Mouse (Mus musculus) thymus, postnatal 0 days (tissue): ENCODE measurements around the gene Fbxo9. TPM values are rescaled to one million over a fixed set of nuclear protein-coding genes. Genes with fewer than 3 reads are reported as not detected.
"Not testable (repeated sequence)": the region's sequence is repeated elsewhere in the genome, so short reads cannot be mapped to it uniquely, and the experiment has no call there.

Experiments
- DNase-seq: peaks from one replicate; pipeline ENCODE4 v3.0.0-alpha.2; 2015; ENCODE audit warnings: low spot score
- polyA plus RNA-seq: library from polyadenylated mRNA; unstranded; fragments of >200 nt; fragmentation: Nextera tagmentation; extraction: Ambion mirVana; gene quantifications from 2 replicates; pipeline ENCODE4 v1.2.1, GENCODE M21; 2015

The Fbxo9 gene
- 53.8 and 60.6 TPM in 2 replicates for polyA plus RNA-seq

DNA sequence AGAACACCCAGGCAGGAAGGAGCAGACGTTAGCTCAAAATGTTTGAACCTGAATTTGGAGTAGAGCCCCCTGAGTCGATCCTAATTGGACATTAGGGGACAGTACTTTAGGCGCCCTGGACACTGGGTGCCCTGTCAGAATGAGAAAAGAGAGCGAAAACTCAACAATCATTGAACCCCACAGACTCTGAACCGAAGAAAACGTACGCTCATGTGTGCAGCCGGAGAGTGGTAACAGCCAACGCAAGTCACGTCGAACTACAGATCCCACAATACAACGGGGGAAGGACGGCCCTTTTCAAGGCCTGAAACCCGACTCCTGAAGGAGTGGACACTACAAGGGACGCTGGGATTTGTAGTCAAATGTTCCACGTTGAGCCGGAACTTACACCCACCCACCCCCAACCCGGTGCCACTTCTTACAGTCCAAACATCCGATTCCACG, at the start of gene Fbxo9, which contains the start of gene Ick:
TSS of gene Fbxo9 (minus strand) at position 270 of the 444 bp plus-strand sequence.
TSS of gene Ick (plus strand) at position 397 of the 444 bp plus-strand sequence.
- DNase-seq: peak; percentile 95

DNA sequence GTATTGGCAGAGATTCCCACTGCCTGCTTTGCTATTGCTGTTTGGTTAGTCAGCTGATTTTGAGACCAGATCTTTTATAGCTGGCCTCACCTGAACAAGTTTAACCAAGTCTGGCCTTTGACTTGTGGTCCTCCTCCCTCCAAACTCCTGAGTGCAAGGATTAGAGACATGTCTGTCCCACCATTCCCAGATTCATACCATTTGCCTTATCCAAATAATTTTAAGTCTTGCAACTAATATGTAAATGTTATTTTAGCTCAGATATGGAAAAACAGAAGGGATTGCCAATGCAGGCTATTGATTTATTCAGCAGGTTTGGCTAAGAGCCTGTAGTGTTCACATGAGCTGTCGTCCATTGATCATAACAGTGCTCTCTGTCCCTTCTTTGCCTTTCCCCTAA, 48.4 kb upstream of the Fbxo9 start:
- DNase-seq: no peak

DNA sequence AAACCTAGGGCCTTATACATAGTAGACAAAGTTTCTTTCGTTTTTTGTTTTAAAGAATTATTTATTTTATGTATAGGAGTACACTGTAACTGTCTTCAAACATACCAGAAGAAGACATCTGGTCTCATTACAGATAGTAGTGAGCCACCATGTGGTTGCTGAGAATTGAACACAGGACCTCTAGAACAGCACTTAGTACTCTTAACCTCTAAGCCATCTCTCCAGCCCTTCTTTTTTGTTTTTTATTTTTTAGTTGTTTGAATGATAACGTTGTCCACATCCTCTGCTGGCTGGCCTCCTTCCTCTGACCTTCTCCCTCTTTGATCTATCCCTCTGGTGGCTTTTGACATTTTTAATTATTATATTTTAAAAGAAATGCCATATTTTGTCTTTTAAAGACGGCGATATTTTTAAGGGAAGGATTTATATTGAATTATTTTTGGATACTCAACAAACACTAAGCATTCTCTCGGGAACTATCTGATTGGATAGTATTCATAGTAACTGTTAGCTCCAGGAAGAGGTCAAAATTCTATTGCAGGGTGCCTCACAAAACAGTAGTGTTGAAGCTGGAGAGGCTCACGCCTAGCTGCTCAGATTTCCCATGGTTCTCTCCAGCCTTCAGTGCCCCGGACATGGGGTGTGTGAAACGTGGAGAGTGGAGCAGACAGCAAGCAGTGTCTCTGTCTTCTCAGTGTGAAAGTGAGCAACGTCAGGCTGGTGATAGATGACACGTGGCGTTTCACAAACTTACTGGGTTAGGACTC, 45.5 kb upstream of the Fbxo9 start:
- DNase-seq: no peak

DNA sequence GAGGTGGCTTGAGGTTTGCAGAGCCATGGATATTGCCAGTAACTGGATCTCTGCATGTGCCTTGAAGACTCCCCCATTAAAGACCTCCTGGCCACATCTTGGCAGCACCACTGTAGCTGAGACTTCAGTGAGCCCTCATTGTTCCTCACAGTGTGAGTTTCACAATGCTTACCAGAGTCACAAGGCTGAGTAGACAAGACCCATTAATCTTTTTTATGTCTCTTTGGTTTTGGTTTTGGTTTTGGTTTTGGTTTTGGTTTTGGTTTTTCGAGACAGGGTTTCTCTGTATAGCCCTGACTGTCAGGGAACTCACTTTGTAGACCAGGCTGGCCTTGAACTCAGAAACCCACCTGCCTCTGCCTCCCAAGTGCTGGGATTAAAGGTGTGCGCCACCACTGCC, 40.9 kb upstream of the Fbxo9 start:
- DNase-seq: not testable (repeated sequence)

DNA sequence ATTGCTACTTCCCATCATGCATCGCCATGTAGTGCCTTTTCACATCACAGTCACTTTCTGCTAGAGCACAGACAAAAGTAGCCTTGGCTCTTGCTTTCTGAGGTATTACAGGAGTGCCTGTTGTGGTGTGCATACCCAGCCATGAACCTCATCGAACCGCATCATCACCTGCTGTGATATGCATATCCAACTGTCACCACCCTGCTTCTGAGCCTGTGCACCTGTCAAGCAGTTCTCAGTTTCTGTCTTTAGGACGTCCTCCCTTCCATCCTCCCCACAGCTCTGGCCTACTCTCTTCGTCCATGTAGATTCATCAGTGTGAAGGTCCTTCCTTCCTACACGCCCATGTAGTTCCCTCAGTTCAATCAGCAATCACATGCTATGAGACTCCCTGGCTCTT, 39.3 kb upstream of the Fbxo9 start:
- no peak for DNase-seq

DNA sequence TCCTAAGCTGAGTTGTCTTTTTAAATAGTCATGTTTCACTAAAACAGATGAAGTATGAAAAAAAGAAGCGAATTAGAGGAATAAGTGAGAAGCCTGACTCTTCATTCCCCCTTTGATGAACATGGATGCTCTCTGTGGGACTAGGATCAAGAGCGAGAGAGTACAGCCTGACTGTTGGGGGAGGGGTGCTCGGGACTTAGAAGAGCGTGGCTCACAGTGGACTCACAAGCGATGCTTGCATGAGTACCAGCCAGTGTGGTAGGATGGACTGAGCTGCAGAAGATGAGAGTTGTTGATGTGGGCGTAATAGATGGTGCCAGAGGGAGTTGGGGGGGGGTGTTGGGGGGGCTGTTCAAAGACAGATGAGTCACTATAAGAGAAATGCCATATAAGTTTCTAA, 37.8 kb upstream of the Fbxo9 start:
- no peak for DNase-seq

DNA sequence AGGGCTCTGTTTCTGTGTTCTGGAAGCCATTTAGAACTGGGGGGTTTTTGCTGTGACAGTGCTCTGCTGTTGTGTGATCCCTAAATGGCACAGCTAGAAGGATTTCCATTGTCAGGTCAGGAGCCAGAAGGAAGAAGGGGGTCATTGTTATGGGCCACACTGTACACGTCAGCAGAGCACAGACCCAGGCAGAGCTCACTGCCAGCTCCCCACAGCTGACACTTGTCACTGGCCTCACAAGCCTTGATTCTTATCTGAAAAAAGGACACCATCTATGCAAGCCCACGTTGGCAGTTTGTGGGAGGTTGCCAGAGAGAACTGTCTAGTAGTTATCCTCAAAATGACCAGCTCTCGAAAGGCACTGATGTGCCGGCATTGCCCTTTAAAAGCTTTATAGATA, 37.2 kb upstream of the Fbxo9 start:
- no peak for DNase-seq

DNA sequence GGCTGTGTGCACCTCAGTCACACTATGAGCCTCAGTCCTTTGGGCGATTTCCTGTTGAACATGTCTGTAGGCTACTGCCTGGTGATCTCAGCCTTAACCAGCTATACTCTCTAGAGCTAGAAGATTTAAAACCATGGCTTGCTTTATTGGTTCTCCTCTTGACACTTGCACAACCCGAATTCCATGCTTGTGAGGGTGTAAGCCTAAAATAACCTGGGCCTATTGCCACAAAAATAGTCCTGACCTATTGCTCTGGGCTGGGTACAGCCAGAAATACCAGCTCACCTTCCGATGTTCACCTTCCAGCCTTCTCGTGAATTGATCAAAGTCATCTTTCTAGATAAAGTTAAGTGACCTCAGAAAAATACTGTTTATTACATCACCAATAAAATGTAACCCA, 30.6 kb upstream of the Fbxo9 start:
- no peak for DNase-seq

DNA sequence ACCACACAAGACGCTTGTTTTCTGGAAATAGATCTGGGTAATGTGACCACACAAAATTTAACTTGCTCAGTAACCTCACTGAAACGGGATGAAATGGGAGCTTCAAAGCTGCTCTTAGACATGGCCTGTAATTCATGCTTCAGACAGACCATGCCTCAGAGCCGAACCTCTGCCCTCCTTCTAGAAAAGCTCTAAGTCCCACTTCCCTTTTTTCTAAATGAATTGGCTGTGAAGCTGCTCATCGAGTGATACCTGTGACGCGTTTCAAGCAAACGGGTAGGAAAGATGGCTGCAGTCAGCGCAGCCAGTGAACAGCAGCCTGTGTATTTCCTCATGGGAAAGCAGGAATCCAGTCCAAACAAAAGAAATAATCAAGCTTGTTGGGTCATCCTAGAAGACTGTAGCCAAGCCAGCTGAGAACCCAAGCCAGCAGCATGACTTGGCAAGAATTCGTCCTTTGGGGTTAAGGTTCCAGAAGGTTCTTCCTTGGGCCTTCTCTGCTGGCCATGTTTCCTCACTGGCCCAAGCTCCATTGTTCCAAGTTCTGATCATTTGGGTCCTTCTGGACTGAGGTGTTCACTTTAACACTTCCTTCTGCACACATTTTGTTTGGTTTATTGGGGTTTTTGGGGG, 29.3 kb upstream of the Fbxo9 start:
- no peak for DNase-seq

DNA sequence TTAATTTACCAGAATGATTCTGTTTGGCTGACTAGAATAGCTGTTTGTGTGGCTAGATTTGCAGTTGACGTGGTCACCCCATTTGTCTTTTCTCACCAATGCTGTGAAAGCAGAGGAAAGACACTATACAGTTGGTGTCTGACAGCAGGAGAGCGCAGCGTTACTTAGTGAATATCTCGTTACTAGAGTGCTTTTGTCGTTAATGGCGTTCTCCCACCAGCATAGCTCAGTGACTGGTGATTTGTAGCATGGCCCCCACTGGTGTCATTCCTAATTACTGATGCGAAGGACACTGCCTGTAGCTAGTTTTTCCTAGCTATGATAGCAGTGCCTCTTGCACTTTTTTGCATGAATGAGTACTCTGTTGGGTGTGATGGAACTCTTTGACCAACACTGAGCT, 26.8 kb upstream of the Fbxo9 start:
- DNase-seq: no peak

DNA sequence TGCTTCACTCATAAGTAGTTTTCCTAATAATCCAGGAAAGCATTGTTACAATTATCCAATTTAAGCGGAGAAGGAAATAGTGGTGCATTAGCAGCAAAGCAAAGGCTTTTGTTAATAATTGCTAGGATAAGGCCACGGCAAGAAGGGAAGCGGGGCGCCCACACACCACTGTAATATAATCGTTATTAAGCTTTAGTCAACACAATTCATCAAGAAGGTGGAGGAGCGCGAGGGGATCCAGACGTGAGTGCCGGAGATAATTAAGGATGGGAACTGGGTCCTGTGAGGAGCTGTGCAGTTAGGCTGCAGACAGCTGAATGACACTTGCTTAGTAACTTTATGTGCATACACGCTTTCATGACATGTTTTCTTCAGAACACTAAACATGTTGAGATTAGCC, 17.8 kb upstream of the Fbxo9 start:
- DNase-seq: no peak

DNA sequence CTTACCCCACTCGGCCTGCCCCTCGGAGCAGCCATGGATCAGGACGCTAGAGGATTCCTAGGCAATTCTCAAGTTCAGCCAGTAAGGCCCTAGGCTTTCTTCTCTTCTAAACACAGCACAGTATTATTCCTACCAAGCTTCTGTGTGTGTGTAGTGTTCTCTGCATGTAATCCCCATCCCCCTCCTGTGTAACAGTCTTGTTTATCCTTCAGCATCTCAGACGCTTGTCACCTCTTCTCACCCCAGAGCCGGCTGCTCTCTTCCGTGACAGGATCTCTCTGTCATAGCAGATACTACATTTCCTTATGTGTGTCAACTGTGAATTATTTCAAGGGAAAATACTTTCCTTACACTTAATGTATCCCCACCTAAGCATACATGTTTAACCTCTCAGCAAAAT, 17.1 kb upstream of the Fbxo9 start:
- no peak for DNase-seq

DNA sequence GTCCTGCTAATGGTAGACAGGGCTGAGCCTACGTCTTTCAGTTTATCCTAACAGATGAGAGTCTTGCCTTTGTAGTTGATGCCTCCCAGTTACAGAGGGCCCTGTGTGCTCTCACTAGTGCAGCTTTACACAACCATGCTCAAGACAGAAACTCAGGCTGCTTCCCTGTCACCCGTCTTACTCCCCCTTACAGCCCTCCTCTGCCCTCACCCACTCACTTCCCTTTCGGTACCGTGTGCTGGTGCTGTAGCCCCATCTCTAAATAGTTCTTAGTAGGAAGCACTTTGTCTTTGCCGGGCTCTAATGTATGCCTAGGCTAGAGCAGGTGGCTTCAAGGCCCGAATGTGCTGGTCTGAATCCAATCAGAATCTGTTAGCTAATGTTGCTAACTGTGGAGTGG, 15.4 kb upstream of the Fbxo9 start:
- DNase-seq: no peak

DNA sequence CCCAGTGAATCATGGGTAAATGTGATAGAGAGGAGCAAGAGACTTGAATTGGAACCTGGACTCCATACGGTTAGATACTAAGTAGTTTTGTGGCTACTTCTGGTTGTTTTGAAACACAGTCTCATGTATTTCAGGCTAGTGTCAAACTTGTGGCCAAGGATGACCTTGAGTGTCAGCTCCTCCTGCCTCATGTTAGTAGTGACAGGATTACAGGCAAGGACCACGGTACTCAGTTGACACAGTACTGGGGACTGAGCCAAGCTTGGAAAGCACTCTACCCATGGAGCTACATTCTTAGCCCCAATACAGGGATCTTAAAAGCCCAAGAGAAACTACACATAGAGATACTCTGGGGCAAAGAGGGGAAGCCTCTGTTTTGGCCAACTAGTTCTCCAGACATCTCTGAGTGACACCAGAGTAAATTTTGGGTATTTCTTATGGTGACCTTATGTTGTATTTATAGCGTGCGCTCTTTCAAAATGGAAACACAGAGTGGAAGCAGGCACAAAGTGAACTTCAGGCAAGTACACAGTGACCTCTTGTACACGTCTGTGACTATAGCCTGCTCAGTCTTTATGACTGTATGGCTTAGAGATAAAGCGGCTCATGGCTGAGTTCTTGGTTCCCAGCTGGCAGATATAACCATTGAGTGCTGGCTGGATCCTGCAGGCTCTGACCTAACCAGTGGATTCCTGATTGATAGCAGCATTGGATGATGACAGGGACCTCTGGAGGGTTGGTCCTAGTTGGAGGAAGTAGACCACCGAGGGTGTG, 14.3 kb upstream of the Fbxo9 start:
- no peak for DNase-seq

DNA sequence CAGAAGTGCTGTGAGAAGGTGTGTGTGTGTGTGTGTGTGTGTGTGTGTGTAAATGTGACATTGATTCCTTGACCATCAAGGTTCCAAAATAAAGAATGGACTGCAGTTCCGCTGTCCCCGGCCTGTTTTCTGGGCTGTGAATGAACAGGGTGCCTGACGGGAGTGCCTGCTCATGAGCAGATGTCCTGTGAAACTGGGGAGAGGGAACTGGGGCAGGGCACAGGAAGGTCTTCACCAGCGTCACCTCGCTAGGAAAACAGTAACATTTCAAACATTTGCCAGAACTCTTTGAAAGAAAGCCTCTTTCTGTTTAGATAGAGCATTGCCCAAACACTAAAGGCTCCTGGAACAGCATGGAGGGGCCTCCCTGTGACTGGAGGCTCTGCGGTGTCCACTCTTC, 13.1 kb upstream of the Fbxo9 start:
- no peak for DNase-seq

DNA sequence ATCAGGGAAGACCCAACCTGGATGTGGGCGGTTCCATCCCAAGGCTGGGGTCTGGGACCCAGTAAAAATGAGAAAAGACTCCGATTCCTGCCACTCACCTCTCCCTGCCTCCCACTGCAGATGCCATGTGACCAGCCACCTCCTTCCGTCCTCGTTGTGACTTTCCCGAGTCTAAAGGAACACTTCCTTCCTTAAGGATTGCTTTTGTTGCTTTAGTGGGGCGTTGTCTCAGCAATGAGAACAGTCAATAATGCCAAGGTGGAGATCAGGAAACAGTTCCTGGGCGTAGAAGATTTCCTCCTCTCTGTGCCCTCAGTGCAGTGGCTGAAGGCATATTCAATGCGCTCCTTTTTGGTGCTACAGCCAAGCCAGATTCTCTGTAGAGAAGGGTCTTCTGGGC, 12.5 kb upstream of the Fbxo9 start:
- DNase-seq: no peak

DNA sequence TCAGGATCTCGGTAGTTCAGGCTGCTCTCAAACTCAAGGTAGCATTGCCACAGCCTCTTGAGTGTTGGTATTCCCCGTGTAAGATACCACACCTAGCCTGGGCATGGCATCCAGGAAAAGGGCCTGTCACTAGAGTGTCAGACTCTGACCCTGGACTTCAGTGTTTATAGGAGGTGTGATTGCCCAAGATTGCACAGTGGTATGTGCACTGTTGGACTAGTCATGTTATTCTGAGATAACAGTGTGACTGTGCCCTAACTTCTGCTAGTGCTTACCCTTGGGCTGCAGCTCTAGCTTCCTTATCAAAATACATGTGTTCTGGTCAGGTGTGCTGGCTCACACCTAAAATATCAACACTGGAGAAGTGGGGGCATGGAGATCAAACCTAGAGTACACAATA, 8.8 kb upstream of the Fbxo9 start:
- DNase-seq: no peak

DNA sequence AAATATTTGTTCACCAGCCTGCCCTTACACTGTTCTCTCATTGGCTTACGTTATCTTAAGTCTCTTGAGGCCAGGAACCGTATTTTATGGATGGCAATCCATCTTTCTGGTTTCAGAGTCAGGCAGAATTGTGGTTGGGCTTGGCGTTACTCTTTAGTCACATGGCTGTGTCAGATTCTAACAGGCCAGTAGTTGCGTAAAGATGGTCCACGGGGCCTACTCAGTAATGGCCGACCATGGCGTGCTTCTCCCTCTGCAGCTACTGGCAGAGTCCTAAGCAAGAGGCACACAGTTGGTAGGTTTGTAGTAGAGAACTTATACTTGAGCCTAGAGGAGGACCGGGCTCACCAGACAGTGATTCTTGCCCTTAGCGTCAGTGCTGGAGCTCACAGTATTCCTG, 6.9 kb upstream of the Fbxo9 start:
- no peak for DNase-seq

DNA sequence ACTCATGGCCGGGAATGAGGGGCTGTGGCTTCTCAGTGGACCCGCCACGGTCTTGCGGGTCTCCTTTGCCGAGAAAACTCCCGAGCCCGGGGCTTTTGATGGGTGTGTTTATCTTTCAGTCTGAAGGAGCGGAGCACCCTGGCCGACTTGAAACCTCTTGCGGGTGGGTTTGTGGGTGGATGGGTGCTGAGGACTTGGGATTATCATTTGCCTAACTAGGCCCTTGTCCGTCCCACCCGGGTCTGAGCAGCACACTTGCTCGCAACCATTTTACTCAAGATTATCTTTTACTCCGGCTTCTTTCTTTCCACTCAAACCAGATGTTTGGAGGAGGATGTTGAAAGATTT, 4.6 kb upstream of the Fbxo9 start:
- DNase-seq: no peak

DNA sequence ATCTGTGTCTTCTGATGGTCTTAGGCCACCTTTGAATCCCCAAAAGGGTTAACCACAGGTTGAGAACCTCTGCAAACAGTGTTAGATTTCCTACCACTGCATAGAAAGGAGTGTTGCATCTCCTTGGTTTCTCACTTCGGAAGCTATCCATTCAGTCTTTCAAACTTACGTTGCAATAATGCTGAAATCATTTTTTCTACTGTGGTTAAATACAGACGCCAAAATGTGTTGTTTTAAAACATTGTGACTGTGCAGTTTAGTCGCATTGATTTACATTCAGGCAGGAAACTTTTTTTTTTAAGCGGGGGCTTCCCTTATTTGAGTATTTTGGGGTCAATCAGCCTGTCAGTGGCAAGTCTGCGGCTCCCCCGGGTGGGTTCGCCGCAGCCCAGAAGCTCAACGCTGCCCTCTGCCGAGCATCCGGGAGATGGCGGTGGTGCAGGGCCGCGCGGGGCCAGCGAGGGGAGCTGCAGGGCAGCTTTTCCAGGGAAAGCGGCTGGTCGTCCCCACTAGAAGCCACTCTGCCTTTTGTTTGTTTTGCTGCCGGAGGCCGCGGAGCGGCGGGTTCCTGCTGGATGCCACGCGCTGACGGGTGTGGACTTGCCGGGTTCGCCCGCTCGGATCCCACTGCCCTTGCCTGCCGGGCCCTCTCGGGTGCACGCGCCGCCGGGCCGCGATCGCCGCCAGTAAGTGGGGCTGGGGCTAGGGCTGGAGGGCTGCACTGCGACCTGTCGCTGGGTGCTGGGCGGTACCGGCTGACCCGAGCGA, 4.1 kb upstream of the Fbxo9 start:
- DNase-seq: peak; percentile 91

DNA sequence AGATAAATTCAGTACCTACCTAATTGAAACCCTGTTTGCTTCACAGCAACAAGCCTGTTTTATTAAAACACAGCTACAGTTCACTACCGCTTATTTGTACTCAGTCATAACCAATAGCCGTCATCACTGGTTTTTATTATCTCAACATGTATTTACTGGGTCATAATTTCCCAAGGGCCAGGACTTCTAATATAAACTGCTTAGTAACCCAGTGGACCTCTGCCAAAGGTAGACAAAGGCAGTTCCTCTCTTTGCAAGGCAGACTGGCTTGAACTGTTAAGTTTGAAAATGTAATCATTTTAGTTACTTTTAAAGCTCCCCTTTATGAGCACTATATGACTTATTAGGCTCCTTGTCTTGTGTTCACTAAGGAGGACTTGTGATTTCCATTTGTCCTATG, 2.6 kb upstream of the Fbxo9 start:
- DNase-seq: no peak

DNA sequence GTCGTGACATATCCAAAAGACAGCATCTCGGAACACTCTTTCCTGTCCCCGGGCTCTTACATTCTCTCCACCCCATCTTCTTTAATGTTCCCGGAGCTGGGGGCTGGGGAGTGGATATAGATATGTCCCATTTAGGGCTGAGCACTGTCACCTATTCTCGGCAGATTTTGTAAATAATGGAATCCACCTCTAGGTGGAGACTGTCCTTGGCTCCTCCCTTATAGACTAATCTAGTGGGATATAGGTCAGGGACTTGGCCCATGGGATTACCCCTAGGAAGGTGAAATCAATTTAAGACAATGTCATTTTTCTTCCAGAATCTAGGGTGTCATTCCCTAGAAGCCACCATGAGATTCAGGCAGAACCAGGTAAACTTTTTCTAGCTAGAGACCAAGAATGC, 791 bp upstream of the Fbxo9 start:
- peak; percentile 15 for DNase-seq
